Mouse (Mus musculus) liver, adult (tissue): ENCODE results near the gene Elovl5.

Source experiments
- GATA4 ChIP-seq: IDR thresholded peaks from 2 replicates; pipeline ENCODE4 v1.6.1; 2014; ENCODE audit warnings: mild to moderate bottlenecking, low read length; ENCODE audit not compliant: insufficient replicate concordance

Gene Elovl5

DNA sequence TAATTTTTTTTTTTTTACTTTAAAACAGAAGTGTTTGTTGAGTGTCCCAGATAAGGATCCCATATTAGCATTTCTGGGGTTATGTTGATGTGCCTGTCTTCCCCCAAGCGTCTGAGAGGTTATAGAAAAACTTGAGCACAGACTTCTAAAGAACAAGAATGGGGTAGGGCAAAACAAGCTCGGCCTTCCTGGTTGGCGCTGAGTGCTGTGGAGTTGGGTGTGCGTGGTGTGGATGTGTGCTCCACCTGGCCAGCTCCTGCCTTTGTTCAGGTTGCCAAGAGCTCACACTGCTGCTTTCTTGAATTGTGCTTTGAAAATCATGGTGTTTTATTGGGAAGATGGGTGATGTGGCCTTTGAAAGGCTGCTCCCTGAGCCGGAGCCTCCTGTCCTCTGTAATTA is 48.1 kb downstream of the Elovl5 start:
- TF ChIP-seq GATA4 = no peak

- no peak for TF ChIP-seq GATA4
These were observed 48.8 kb downstream of the Elovl5 start for GRCm38 (mm10) chr9:77965768-77966552.

- no peak for TF ChIP-seq GATA4
These were observed 49.7 kb downstream of the Elovl5 start for GRCm38 (mm10) chr9:77966861-77967260.

GRCm38 (mm10) chr9:77967584-77968163 is 50.5 kb downstream of the Elovl5 start:
- no peak for TF ChIP-seq GATA4

- no peak for TF ChIP-seq GATA4
These were observed 52.2 kb downstream of the Elovl5 start for GRCm38 (mm10) chr9:77969192-77969953.

DNA sequence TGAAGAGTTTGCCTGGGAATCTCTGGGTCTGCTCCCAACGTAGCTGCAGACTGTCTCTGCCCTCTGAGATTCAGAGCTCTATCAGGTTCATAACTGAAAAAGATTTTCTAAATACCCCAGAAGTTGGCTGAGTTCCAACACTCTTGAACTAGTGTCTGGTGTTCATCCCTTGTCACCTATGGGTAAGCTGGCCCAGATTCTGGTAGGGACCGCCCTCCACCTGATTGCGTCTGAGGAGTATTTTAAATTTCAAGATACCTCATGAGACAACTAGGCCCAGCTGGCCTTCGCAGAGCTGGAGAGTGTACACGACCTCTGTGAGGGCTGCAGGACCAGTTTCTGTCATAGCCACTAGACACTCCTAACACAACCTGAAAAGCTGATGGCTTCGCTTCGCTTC is 61.8 kb downstream of the Elovl5 start:
- no peak for TF ChIP-seq GATA4

DNA sequence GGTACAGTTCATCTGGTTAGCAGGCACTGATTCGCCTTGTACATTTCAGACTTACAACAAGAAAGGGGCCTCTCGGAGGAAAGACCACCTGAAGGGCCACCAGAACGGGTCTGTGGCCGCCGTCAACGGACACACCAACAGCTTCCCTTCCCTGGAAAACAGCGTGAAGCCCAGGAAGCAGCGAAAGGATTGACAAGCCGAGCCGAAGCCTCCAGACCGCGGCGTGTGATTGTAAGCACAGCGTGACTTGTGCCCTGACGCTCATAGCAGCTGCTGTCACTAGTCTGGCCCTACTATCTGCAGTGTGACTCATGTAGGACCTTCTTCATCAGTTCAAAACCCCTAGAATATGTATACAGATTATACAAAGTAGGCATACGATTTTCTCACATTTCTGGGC is 65.5 kb downstream of the Elovl5 start:
- no peak for TF ChIP-seq GATA4

DNA sequence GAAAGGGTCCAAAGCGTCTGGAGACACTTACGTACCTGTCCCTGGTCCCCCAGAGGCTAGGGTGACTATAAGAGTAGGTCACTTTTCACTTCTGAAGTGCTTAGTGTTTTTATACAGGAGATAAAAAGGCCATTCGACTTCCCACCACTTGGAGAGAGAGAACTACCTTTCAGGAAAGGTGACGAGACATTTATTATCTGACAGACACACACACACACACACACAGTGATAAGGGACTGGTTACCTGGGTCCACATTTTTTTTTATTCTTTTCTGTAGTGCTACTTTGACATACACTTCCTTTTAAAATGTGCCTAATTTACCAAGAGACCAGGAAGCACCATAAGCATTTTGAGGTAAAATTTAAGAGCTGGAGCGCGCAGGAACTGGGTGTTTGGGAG is 66.4 kb downstream of the Elovl5 start:
- no peak for TF ChIP-seq GATA4

DNA sequence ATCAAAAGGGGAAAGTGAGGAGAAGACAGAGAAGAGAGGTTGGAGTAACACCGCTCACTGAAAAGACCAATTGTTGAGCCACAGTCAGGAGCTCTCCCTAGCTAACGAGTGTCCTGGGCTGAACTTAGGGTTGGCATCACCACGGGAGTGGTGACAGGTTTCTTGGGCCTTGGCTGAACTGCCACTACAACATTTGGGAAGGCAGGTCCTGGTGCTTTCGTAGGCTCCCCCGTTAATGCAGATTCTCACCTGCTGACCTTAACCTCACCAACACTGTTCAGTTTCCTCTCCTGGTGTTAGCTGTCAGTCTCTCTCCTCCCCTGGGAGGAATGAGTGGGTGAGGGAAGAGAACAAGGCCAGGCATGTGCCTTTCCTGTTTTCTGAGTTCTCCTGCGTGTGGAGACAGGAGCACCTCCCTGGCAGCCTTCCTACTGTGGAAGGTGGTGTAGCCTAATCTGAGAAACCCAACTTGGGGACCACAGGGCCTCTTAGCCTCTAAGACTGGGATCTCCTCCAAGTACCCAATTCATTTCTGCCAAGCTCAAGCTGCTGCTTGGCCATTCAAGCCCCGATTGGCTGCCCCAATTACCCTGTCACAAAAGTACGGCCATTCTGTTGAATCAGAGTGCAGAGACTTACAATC is 69.1 kb downstream of the Elovl5 start:
- TF ChIP-seq GATA4 = no peak

DNA sequence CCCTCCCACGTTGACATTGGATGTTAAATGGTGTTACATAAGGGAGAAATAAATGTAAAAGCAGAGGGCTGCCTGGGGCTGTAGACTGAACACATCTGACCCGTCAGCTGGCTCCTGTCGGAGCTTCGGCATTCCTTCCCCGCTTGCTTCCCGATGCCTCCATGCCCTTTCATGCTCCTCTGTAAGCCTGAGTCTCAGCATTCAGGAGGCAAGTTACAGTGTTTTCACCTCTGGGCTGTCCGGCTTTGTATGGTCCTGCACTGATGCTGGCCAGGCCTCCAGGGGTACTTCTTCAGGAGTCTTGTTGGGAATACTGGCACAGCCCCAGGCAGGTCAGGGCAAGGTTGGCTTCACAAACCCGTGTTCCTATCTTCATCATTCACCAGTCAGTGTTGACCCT is 72.5 kb downstream of the Elovl5 start:
- TF ChIP-seq GATA4 = no peak

GRCm38 (mm10) chr9:77990278-77990677 is 73.1 kb downstream of the Elovl5 start:
- TF ChIP-seq GATA4 = no peak

GRCm38 (mm10) chr9:77991650-77992049 is 74.5 kb downstream of the Elovl5 start:
- no peak for TF ChIP-seq GATA4

DNA sequence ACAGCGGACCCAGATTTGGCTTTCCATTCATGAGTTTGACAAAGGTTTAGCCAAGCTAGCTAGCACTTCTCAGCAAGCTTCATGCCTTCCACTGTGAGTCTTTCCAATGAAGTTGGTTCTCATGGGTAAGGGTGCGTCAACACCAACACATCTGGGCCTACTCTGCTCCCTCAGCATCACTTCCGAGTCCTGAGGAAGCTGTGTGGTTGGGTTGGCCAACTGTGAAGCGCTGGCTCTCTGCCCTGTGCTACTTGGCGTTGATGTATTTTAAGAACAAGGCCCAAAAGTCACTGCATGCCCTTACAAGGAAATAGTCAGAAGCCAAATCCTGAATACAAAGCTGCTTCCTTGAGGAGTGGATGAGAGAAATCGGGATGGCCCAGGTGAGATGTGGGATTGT is 75.1 kb downstream of the Elovl5 start:
- no peak for TF ChIP-seq GATA4

DNA sequence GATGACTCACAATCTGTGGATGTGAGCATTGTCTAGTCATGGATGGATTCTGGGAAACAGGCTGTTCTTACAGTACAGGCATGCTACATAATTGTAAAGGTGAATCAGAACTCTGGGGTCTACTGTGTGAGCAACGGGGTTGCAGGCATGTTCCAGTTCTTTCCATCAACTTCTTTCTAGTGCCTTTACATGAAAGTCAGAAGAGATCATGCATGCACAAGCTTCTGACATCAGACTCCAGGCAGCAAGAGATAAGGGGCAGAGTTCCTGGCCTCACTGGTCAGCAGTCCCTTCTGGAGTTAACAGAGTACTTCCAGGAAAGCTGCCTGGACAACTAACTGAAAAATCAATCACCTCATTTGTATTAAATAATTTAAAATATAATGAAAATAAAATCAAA is 75.9 kb downstream of the Elovl5 start:
- TF ChIP-seq GATA4 = no peak

DNA sequence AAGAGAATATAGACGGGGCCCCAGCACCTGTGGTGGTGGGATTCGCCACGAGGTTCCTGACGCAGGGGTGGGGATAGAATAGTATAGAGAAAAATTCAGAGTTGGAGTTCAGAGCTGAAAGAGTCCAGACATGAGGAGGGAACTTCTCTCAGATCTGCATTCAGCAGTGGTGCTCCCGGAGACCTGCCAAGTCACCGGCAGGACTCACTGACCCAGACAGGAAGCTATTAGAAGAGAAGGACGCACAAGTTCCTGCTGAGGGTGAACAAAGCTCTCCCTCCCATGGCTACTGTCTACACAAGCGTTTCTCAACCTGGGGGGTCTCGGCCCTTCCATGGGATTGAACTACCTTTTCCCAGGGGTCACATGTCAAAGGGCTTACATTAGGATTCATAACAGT is 78.1 kb downstream of the Elovl5 start:
- TF ChIP-seq GATA4 = no peak

DNA sequence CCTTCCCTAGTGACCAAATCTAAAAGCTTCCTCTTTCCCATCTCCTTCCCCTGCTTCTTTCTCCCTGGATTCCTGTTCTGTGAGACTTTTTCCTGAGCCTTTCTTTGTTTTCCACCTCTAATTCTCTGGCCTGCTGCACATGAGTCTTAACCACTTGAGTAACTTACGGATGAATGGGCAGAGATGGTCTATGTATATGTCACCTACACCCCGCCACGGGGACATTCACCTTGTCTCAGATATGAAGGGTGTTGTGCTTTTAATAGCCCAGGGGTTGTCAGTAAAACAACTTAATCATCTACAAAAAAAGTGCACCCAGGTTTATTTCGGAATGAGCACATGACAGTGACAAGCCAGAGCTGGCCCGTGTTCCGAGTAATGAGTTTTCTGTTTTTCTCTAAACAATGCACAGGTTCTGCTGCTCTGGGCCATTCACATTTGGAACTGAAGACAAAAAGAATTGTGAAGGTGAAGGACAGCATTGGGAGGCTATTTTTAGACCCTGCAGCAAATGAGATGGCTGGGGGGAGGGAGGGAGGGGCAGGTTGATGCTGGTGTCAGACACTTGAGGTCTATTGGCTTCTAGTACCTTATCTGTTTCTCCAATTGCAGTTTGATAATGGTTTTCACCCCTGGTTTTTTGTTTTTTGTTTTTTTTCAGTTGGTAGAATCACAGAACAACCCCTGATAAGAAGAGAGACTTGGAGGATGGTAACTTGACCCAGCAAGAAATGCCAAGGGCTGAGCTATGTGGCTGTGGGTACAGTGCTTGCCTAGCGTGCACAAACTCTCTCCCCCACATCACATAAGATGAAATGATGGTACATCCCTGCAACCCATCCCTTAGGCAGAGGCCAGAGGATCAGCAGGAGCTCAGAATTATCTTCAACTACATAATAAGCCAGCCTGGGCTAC is 83.7 kb downstream of the Elovl5 start:
- TF ChIP-seq GATA4 = no peak
